Mouse (Mus musculus): Measurements from ENCODE around the gene Tnfrsf4.
A peak's percentile ranks its signal among the peaks of the same experiment; 100 is the strongest.

Gene Tnfrsf4

GRCm38 (mm10) chr4:156030651-156031118 is 17.0 kb downstream of the Tnfrsf4 start:
- DNase-seq, result peak; percentile 30 to 44

- DNase-seq, result no peak
Observed at GRCm38 (mm10) chr4:156031255-156031592, 17.6 kb downstream of the Tnfrsf4 start.

DNA sequence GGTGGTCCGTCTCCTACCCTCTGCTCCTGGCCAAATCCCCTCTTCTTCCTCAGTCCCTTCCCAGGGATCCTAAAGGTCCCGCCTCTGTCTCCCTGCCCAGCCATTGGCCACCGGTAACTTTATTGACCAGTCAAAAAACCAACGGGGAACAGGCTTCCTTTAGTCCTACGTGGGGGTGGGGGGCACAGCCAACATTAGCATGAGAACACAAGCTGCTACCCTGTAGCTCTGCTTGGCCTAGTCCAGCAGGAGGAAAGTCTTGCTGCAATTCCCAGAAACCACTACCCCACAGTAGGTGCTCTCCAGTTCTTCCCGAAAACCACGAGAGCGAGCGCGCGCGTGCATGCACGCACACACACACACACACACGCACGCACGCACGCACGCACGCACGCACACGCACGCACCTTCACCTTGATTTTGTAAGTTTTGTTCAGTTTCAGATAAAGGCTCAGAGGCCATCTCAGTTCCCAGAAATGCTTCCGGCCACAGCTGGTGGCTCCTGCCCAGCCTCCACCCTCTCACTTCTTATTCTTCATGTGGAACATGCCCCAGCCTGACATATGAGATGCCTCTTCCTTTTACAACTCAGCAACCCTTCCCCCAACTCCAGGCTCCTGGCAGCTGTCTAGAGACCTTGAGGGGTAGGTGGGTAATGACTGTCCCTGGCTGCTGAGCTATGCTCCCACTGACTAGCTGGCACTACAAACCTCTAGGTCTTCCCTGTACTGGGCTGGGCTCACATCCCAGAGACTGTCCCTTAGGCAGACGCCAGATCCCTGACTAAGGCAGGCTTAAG is 18.1 kb downstream of the Tnfrsf4 start:
- peak; percentile 91 to 94 for DNase-seq

DNA sequence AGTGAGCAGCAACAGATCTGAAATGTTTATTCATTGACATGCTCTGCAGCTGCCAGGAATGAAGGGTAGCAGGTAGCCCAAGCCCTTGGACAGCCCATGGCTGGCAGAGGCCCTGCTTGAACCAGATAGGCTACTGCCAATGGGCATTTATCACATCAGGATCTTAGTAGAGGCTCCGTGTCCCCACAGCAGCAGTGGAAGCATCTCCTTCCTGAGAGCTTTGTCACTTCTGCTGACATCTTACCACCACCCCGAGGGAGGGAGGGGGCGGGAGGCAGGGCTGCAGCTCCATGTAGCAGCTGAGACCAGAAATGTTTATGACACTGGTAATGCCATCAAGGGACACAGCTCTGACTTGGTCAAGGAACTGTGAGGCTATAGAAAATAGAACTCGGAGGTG is 19.2 kb downstream of the Tnfrsf4 start:
- DNase-seq, result peak; percentile 25 to 38

- DNase-seq, result peak; percentile 67 to 74
Observed at GRCm38 (mm10) chr4:156033476-156034119, 20.0 kb downstream of the Tnfrsf4 start.

DNA sequence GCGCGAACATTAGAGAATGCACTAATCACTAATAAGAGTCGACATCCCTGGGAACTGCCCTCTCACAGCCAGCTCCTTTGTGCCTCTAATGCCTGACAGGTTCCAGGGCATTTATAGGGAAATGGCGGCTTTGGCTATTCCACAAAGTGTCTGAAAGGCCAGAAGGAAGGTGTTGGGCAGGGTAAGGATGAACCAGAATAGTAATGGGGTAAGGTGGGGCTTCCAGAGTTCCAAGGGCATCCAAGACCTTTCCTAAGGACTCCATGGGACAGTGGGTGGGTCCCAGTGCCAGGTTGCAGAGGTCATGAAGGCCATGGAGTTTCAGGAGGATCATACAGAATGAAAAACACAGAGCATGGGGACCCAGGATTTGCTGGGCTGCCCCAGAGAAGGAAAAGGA is 20.7 kb downstream of the Tnfrsf4 start:
- DNase-seq, result no peak

DNA sequence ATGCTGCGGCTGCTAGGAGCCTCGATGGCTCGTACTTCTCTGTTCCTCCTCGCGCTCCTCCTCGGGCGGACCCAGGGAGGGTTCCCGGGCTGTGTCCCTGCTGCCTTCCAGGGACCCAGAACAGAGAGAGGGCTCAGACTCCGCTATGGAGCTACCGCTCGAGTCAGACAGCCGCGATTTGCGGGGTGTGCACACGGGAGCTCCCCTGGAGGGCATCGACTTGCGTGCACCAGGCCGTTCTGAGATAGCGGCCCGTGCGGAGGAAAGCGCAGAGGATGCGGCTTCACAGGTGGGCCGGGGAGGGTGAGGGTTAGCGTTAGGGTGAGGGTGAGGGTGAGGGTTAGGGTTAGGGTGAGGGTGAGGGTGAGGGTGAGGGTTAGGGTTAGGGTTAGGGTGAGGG is 21.3 kb downstream of the Tnfrsf4 start:
- no peak for DNase-seq

- DNase-seq, result no peak
Observed at GRCm38 (mm10) chr4:156044754-156045153, 31.1 kb downstream of the Tnfrsf4 start.

- no peak for DNase-seq
Observed at GRCm38 (mm10) chr4:156049779-156050178, 36.1 kb downstream of the Tnfrsf4 start.

DNA sequence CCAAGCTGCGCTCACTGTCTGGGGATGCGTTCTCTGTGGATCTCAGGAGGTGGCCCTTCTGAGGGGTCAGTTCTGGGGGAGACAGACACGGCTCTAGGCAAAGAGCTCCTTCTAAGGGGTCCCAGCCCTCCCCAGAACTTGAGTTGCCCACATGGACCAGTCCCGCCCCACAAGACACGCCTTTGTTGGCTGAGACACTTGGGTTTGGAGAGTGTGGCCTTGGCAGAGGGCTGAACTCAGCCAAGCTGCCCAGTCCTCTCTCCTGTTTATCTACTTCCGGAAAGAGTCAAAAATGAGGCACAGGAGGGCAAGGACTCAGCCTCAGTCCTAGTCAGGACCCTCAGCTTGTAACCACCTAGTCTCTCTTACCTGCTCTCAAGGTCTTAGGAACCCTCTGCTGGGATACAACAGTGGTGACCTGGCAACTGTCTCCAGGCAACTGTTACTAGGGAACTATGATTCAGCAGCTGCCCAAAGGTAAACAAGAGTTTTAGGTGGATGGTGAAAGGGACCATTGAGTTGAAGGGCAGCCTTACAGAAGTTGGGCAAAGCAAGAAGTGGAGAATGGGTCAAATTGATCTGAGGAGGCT is 36.8 kb downstream of the Tnfrsf4 start:
- DNase-seq, result no peak

DNA sequence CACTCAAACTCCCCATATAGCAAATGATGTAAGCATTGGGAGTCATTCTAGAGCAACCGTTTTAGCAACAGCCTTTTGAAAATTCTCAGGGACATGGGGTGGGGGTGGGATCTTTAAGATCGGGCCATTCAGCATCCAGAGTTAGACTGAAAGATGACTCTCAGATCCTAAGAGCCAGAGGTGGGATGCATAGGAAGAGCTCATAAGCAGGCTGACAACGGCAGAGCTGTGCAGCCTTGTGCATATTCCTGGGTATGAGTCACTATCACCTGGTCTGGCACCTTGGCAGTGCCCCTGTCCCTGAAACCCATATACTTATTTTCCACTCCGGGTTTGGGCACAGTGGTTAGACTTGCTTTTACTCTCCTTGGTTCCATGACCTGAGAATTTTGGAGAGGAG is 39.5 kb downstream of the Tnfrsf4 start:
- DNase-seq, result no peak

- DNase-seq, result no peak
Observed at GRCm38 (mm10) chr4:156054130-156054529, 40.5 kb downstream of the Tnfrsf4 start.

DNA sequence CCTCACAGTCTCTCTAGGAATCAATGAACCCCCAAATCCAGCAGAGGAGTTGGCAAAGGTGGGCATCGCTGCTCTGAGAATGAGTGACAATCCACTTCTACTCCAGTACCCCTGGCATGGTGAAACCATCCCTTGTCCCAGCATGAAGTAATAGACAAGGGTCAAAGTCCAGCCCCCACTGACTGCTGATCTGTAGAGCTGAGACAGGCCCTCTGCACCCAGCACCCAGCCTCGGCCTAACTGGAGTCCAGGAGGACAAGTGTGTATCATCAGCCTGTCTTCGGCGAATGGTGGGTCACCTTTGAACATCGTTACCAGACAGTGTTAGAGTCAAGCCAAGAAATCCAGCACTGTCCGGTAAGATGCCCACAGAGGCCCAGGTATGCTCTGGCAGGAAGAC is 41.0 kb downstream of the Tnfrsf4 start:
- DNase-seq, result no peak

DNA sequence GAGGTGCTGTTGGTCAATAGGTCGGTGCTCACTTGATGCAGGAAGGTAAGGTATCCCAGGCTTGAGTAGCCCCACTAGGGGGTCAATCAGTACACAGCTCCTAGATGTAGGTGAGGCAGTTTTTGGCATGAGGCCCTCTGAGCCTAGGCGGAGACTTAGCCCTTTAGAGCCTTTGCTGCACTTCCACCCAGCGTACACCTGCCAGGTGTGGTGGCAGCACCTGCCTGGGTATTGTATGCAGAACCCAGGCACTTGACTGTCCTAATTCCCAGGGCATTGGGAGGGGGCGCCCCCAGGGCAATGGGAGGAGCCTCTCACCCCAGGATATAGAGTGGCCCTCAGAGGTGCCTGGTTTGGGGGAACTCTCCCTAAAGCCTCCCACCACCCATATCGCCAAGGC is 41.5 kb downstream of the Tnfrsf4 start:
- DNase-seq, result no peak

DNA sequence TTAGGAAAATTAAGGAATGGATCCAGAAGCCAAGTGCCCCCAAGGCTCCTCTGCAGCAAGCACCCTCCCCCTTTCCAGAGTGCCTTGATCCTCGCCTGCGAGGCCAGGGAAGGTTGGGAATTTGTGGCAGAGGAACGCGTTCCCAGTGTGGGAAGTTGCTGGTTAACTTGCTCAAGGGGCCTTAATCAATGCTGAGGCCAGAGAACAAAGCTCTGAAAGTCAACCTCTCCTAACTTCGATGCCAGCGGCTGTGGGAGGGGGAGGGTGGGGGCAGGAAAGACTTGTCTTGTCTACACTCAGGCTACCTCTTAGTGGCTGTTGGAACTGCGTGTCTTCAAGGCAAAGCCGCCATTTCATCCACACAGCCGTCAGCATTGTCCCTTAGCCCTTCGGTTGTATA is 44.1 kb downstream of the Tnfrsf4 start:
- no peak for DNase-seq

- no peak for DNase-seq
Observed at GRCm38 (mm10) chr4:156058826-156059225, 45.2 kb downstream of the Tnfrsf4 start.

DNA sequence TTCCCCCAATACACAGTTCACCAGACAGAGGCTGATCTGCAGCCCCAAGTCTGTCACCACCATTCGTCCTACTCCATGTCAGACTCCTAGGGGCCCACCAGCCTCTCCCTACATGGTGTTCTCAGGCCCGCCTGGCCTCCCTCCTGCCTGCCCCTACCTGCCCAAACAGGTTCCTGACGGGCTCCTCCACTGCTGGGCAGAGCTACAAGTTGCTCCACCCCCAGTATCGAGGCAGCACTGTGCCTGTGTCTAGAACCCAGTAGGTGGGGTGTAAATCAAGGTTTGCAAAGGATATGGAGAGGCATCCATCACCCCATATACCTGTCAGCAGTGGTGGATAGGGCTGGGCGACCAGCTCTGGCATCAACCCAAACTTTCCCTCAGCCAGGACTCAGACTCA is 45.6 kb downstream of the Tnfrsf4 start, which contains the start of gene Ttll10:
Gene Ttll10 (minus strand): TSS at position 154 of the 400 bp plus-strand sequence.
- DNase-seq, result no peak

DNA sequence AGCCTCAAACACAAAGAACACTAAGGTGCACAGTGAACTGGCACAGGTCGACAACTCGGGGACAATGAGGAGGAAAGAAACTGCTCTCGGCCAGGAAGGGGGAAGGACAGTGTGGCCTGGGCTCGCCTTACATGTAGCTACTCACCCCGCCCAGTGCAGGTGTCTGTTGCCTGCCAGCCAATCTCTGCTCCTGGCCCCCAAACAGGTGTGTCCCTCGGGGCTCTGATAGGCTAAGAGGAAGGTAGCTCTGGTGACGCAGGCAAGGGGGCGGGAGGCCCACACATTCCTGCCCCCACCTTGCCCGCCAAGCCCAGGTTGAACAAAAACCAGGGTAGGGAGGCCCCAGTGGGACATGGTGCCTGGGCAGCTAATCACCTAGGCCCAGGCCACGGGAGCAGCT is 46.1 kb downstream of the Tnfrsf4 start:
- DNase-seq, result no peak

GRCm38 (mm10) chr4:156063861-156064509 is 50.3 kb downstream of the Tnfrsf4 start:
- DNase-seq, result no peak

DNA sequence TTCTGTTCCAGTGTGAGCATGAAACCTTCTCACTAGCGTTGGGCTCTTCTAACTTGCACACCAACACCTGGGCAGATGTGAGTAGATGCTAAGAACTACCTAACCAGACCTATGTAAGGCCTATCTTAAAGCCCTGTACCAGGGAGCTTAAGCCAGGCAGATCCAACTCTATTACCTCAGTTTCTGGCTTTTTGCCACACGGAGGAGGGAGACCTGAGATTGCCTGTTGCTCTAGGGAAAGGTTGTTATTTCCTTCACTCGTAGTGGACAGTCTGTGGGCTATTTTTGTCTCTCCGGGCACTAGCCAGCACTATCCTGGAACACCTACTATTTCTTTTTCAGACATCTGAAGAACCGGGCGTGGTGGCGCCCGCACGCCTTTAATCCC is 50.9 kb downstream of the Tnfrsf4 start:
- DNase-seq, result peak in 1 of 2 experiments; percentile 16

- no peak for DNase-seq
Observed at GRCm38 (mm10) chr4:156065156-156065894, 51.7 kb downstream of the Tnfrsf4 start.

All from cerebellum, postnatal 10 days (tissue).